Mouse (Mus musculus) urinary bladder, postnatal 10 days (tissue): ENCODE measurements around the gene Slc25a30.
"Not testable (repeated sequence)": the region's sequence is repeated elsewhere in the genome, so short reads cannot be mapped to it uniquely, and the experiment has no call there.

Experiments used
- DNase-seq: peaks from one replicate; pipeline ENCODE4 v3.0.0; 2022; ENCODE audit warnings: low spot score

Slc25a30 gene

DNA sequence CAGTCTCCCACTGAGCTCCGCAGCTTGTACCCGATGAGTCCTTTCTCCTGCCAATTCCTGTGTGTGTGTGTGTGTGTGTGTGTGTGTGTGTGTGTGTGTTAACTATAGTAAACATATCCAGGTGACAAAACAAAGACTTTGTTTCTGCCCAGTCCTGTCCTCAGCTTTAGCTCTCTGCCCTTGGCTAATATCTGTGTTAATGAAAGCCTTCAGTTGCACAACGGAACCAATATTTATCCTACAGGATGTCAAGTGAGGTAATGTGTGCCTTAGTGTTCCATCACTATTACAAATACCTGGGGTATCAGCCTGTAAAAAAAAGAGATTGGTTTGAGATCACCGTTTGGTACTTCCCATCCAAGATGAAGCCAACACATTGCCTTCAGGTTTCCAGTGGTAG lies 6.3 kb upstream of the Slc25a30 start:
- no peak for DNase-seq

GRCm38 (mm10) chr14:75791372-75791771 lies 4.5 kb upstream of the Slc25a30 start:
- DNase-seq: no peak

DNA sequence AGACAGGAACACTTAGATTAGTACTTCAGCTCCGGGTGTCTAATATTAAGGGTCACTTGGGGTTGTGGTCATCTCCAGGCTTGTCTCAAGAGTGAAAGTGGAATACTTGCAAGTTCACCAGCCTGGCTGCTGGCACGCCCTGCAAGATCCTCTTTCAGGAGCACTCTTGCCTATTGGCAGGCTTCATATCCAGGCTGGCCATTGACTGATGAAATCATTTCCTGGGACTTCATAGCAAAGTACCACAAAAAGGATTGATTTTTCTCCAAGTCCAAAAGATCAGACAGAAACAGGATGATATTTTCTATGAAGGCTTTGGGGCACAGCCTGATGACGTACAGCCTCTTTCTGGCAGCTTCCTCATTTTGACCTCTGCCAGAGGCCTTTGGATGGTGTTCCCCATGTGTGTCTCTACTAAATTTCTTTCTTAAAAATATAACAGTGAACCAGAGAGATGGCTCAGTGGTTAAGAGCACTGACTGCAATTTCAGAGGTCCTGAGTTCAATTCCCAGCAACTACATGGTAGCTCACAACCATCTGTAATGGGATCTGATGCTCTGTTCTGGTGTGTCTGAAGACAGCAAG lies 3.7 kb upstream of the Slc25a30 start:
- DNase-seq: no peak

DNA sequence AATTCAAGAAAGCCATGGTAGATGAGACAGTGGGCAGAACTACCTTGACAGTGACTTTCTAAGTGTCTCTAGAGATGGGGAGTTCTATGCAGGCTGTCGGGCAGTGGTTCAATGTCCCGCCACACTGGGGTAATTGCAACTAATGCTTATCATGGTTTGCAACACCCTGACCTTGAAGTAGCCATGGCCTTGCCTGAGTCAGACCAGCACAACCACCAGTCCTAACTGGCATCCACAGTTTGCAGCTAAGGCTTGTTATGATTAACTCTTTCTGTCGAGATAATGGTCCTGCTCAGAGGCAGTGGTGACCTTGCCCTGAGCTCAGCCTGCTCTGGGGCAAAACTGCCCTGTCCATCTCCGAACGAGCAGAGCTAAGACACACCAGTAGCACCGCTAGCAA lies 2.5 kb upstream of the Slc25a30 start:
- DNase-seq: no peak

GRCm38 (mm10) chr14:75787794-75788175 lies 948 bp upstream of the Slc25a30 start:
- DNase-seq: no peak

- DNase-seq: no peak
Observed at GRCm38 (mm10) chr14:75786424-75786867, 391 bp downstream of the Slc25a30 start.

GRCm38 (mm10) chr14:75779913-75780312 lies 6.9 kb downstream of the Slc25a30 start:
- no peak for DNase-seq

- no peak for DNase-seq
Observed at GRCm38 (mm10) chr14:75776637-75777036, 10.2 kb downstream of the Slc25a30 start.

DNA sequence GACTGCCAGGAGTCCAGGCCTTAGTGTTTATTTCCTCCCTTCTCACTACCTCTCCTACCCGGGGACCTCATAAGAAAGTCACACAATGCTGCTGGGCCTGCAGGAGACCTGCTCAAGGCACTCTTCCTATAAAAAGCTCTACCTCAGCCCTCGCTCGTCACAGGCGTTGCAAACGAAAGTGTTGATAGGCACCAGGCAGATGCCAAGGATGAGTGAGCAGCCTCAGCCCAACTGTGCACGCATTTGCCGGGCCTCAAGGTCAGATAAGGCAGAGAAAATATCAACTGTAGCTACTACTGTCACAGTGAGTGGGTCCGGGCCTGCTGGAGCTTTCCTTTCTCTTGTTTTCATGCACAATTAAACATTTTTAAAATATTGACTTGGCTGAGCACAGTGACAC lies 13.4 kb downstream of the Slc25a30 start:
- no peak for DNase-seq

DNA sequence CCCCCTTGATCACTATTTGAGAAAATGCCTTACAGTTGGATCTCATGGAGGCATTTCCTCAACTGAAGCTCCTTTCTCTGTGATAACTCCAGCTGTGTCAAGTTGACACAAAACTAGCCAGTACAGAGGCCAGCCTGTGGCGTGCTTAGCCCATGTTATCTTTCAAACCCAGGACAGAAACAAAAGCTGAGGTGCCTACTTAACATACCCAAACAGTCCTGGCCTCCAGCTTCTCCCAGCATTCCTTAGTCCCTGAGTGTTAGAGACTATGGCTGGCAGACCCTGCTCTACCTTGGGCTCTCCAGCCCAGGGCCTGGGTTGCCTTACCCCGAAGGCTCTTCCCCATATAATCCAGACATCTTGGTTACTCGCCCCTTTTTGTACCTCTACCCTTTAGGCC lies 14.4 kb downstream of the Slc25a30 start:
- not testable (repeated sequence) for DNase-seq

GRCm38 (mm10) chr14:75771101-75771501 lies 15.7 kb downstream of the Slc25a30 start:
- no peak for DNase-seq

- no peak for DNase-seq
Observed at GRCm38 (mm10) chr14:75769334-75769733, 17.5 kb downstream of the Slc25a30 start.

DNA sequence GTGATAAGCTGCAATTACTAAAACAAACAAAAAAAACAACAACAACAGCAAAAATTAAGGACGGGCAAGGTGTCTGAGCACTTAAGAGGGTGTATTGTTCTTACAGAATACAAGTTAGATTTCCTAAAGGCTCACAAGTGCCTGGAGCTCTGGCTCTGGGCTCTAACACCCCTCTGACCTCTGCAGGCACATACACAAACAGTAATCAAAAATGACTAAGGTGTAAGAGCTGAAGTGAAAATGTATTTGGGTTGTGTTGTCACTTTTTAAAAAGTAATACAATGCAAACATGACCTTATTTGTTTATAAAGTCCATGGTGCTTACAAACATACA lies 18.6 kb downstream of the Slc25a30 start:
- DNase-seq: no peak

- DNase-seq: no peak
Observed at GRCm38 (mm10) chr14:75767492-75768274, 19.2 kb downstream of the Slc25a30 start.

- DNase-seq: no peak
Observed at GRCm38 (mm10) chr14:75761028-75761805, 25.6 kb downstream of the Slc25a30 start.

DNA sequence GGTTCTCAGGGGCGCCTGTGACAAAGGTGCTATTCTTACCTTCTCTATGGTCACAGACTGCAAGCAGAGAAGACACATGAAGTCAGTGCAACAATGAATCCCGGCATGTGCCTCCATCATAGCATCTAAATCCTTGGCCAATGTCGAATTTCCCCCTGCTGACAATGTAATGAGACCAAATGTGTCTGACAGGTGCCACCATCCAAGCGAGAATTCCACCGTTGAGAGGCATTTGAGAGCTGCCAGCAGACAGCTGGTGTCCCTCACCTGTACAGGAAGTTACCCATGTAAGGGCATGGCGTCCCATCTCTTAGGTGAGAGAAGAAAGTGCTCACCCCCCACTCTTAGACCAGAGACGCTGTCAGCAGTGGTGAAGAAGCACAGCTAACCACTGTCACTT lies 28.4 kb downstream of the Slc25a30 start:
- no peak for DNase-seq

DNA sequence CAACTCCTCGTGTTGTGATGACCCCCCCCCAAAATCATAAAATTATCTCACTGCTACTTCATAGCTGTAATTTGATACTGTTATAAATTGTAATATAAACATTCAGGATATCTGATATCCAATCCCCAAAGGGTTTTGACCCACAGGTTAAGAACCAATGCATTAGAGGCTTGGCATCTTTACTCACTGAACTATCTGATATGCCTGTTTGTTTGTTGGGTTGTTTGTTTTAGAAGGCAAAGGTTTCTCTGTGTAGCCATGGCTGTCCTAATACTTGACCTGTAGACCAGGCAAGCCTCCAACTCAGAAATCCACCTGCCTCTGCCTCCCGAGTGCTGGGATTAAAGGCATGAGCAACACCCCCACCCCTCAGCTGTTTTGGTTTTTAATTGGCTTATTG lies 29.0 kb downstream of the Slc25a30 start:
- no peak for DNase-seq

DNA sequence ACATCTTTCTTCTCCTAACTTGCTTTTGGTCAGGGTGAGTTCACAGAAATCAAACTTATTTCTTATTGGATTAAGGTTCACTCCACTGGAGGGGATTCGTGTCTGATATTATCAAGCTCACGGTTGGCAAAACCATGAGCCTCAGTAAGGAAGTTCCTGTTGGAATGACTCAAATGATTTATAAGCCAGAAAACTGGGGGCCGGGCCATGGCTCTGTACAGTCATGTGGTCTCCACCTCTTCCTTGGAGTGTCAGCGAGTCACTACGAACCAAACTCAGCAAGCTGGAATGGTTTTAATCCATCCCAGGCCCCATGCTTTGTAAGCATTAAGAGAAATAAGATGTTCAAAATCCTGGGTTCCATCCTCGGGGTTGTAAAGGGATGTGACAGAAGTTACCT lies 29.9 kb downstream of the Slc25a30 start:
- no peak for DNase-seq

- DNase-seq: peak; percentile 91
Observed at GRCm38 (mm10) chr14:75753991-75754817, 32.6 kb downstream of the Slc25a30 start, which contains the start of gene Cog3. Gene Cog3 (minus strand): TSS chr14:75754517.

DNA sequence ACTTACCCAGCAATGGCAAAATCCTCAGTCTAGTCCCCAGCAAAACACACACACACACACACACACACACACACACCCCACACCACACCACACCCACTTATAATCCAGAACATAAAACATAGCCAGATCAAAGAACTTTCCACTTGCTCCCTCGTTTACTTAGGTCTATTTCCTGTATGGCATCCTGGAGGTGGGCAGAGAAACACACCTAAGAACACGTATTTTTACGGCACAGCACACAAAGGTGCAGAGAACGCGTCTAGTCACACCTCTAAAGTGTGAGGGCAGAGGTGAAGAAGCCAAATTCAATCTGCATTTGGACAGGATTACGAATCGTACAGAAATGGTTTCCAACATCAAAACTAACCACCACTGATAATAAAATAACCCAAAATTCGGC lies 33.6 kb downstream of the Slc25a30 start:
- no peak for DNase-seq

DNA sequence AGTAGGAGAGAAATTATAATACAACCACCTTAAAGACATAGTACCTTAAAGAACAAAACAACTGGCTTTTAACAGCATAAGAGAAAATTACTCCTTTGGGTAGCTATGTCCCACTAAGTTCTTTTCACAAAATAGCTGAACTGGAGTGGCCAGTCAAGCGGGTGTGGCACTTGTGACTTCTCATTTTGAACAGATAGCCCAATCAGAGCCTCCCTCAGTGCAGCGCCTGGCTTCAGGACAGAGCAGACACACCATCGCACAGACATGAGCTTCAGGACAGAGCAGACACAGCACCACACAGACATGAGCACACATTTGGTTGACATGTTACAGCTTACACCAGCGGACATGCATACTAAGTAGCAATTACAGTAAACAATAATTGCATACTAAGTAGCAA lies 35.8 kb downstream of the Slc25a30 start:
- DNase-seq: no peak

DNA sequence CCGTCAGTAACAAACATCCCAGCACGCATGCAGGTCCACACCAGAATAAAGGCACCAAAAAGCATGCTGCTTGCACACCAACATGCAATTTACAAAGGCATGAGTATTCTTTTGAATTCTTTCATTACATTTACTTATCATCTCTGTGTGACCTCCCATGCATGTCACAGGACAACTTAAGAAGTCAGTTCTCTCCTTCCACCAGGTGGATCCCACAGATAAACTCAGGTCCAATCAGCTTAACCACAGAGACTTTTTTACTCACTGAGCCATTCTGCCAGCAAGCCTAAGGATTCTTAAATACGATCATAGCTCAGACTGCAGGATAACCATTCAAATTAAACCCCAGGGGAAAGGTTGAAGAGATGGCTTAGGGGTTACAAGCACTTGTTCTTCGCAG lies 37.7 kb downstream of the Slc25a30 start:
- no peak for DNase-seq
